Mouse (Mus musculus) hindbrain, embryonic 15.5 days (tissue): Measurements from ENCODE around the gene Kcnq5. TPM values are rescaled to one million over a fixed set of nuclear protein-coding genes. Genes with fewer than 3 reads are reported as not detected.

ENCODE experiments used
- ATAC-seq: fragments of 200-750 bp; cut with Nextera tagmentation; 2 replicates; pipeline ENCODE4 v1.8.0; 2017; ENCODE audit warnings: low read depth, moderate number of reproducible peaks, moderate TSS enrichment; ENCODE audit not compliant: low FRiP score
- H3K27ac ChIP-seq: fragments of 300-500 bp; sonication (generic); replicated peaks from 2 replicates; pipeline ENCODE4 v1.5.1; 2015; ENCODE audit warnings: mild to moderate bottlenecking, inconsistent platforms
- H3K27me3 ChIP-seq: fragments of 300-500 bp; sonication (generic); 2 replicates; pipeline ENCODE4 v1.6.1; 2015; ENCODE audit warnings: control low read depth, inconsistent platforms
- H3K36me3 ChIP-seq: fragments of 300-500 bp; sonication (generic); 2 replicates; pipeline ENCODE4 v1.6.1; 2015; ENCODE audit warnings: control low read depth, inconsistent platforms
- H3K4me1 ChIP-seq: fragments of 300-500 bp; sonication (generic); replicated peaks from 2 replicates; pipeline ENCODE4 v1.6.1; 2015; ENCODE audit warnings: control low read depth, inconsistent platforms
- H3K4me2 ChIP-seq: fragments of 300-500 bp; sonication (generic); 2 replicates; pipeline ENCODE4 v1.6.1; 2015; ENCODE audit warnings: moderate library complexity, mild to moderate bottlenecking, inconsistent platforms
- H3K4me3 ChIP-seq: fragments of 300-500 bp; sonication (generic); 2 replicates; pipeline ENCODE4 v1.5.1; 2015; ENCODE audit warnings: mild to moderate bottlenecking, inconsistent platforms
- H3K9ac ChIP-seq: fragments of 300-500 bp; sonication (generic); 2 replicates; pipeline ENCODE4 v1.6.1; 2015; ENCODE audit warnings: inconsistent platforms
- H3K9me3 ChIP-seq: fragments of 300-500 bp; sonication (generic); 2 replicates; pipeline ENCODE4 v1.6.1; 2016; ENCODE audit warnings: control low read depth, inconsistent platforms
- WGBS: fragments of 180-500 bp; shearing (Covaris S2); methylation state at CpG from one replicate; pipeline ENCODE4 v1.1.7; 2015; 5-methylcytosine and 5-hydroxymethylcytosine counted together
- polyA plus RNA-seq: library from polyadenylated mRNA; unstranded; fragments of >200 nt; fragmentation: Nextera tagmentation; extraction: Ambion mirVana; gene quantifications from 2 replicates; pipeline ENCODE4 v1.2.1, GENCODE M21; 2015

Kcnq5 gene
- polyA plus RNA-seq, 1 experiment from 2014 or later, result 1.8 TPM

DNA sequence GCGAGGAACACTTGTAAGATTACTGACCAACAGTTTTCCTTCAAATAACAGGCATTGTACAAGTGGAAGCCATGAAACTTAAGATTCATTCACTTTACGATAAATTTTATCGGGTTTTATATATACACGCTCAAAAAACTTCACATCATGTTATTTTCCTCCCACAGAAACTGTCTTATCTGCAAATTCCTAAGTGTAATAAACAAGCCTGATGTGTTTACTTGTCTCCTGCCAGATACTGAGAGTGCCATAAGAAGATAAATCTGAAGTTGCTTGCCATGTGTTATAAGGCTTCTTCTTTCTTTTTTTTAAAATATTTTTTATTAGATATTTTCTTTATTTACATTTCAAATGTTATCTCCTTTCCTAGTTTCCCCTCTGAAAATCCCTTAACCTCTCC lies 34.6 kb downstream of the Kcnq5 start:
- no peaks in the 10 kb centered on the region for H3K27me3 ChIP-seq
- no peak overlapping the region for H3K27ac ChIP-seq
- H3K9ac ChIP-seq, result no peak overlapping the region
- no peaks in the 10 kb centered on the region for H3K36me3 ChIP-seq
- H3K4me2 ChIP-seq, result no peak overlapping the region
- no peak overlapping the region for H3K4me3 ChIP-seq
- no peaks in the 10 kb centered on the region for H3K4me1 ChIP-seq
- ATAC-seq, result no peak
- 93% methylated on average over 4 of the region's 4 CpGs for WGBS
- no peaks in the 10 kb centered on the region for H3K9me3 ChIP-seq

- Histone ChIP-seq H3K9ac (no peak overlapping the region), H3K4me3 (no peak overlapping the region), H3K4me2 (no peak overlapping the region), H3K36me3 (no peaks in the 10 kb centered on the region), H3K27me3 (no peaks in the 10 kb centered on the region), H3K4me1 (no peaks in the 10 kb centered on the region), H3K9me3 (no peaks in the 10 kb centered on the region), H3K27ac (no peak overlapping the region)
- ATAC-seq, result no peak
- WGBS, result 81% methylated on average over 1 of the region's 1 CpGs
Measured at GRCm38 (mm10) chr1:21923293-21923642, 38.5 kb downstream of the Kcnq5 start.

DNA sequence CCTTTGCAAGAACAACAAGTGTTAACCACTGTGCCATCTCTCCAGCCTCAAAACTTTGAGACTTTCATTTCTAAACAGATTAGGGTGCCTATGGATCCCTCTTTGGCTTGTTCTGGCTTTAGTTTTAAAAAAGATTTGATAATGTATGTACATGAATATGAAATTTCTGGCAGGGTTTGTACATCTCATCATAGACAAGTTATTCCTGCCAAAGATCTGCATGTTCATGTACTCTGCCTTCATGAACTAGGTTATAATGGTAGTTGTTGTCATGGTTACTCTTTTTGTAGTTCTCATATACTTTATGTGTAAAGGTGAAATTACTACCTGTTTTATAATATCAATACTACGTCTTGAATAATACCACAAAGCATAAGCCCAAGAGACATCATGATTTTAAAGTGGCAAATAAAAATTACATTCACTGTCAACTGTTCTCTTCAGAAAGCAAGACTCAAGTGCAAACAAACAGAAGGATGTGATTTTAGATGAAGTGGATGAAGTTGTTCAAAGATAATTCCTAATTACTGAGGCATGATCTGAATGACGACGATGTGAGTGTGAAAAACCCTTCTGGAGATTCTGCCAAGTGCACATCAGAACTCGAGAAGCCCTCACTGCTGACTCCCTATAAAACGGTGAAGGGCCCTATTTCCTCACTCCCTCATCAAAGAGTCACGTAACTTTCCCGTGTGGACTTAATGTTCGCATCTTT lies 39.0 kb downstream of the Kcnq5 start:
- Histone ChIP-seq H3K4me3 (no peak overlapping the region), H3K36me3 (no peaks in the 10 kb centered on the region), H3K9me3 (no peaks in the 10 kb centered on the region), H3K9ac (no peak overlapping the region), H3K27ac (no peak overlapping the region), H3K27me3 (no peaks in the 10 kb centered on the region), H3K4me1 (no peaks in the 10 kb centered on the region), H3K4me2 (no peak overlapping the region)
- WGBS, result 93% methylated on average over 8 of the region's 8 CpGs
- no peak for ATAC-seq

DNA sequence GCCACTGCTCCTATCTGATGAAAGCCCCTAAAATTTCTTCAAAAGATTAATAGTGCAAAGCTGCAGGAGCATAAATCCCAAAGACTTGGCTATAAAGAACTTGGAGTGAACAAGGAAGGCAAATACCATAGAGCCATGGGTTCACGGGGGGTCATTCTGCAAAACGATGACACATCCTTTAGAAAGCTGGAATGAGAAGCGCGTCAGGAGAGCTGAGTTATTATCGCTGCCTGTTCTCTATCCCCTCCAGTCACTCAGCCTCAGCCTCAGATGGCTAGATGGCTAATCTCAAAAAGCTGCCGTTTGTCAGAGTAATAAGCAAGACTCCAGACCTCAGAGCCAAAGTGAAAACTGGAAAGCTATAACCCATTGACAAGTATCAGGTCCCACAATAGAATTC lies 42.5 kb downstream of the Kcnq5 start:
- no peak overlapping the region for H3K4me3 ChIP-seq

GRCm38 (mm10) chr1:21896067-21896719 lies 65.5 kb downstream of the Kcnq5 start:
- Histone ChIP-seq H3K4me3 (no peak overlapping the region), H3K4me1 (no peaks in the 10 kb centered on the region)
- 78% methylated on average over 5 of the region's 5 CpGs for WGBS

More for the DNA sequence above, 42.5 kb downstream of the Kcnq5 start:
- no peaks in the 10 kb centered on the region for H3K4me1 ChIP-seq
- H3K27ac ChIP-seq, result no peak overlapping the region
- no peaks in the 10 kb centered on the region for H3K9me3 ChIP-seq
- no peak for ATAC-seq
- no peak overlapping the region for H3K4me2 ChIP-seq
- H3K9ac ChIP-seq, result no peak overlapping the region
- 54% methylated on average over 6 of the region's 6 CpGs for WGBS
- no peaks in the 10 kb centered on the region for H3K27me3 ChIP-seq
- H3K36me3 ChIP-seq, result no peaks in the 10 kb centered on the region

DNA sequence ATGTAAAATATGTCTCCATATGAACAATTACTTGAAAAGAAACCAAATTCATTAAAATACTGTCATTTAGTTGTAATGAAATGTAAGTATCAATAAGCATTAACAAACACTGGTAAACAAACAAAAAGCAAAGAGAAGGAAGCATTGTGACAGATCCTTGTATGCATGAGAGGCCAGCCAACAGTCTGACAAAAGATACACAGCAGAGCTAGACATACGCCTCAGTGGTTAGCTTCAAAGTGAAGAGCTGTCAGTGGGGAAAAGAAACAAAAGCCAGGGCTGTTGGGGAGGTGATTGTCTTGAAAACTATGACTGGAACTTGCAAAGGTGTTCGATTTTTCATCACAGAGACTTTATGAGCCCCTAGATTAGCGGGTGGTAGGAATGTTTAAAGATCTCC lies 78.0 kb downstream of the Kcnq5 start:
- no peaks in the 10 kb centered on the region for H3K4me1 ChIP-seq
- no peak overlapping the region for H3K27ac ChIP-seq
- H3K36me3 ChIP-seq, result no peaks in the 10 kb centered on the region
- 44% methylated on average over 3 of the region's 3 CpGs for whole genome bisulfite sequencing
- no peaks in the 10 kb centered on the region for H3K27me3 ChIP-seq
- no peak overlapping the region for H3K9ac ChIP-seq
- ATAC-seq, result no peak
- H3K4me3 ChIP-seq, result no peak overlapping the region
- no peaks in the 10 kb centered on the region for H3K9me3 ChIP-seq
- no peak overlapping the region for H3K4me2 ChIP-seq

More at GRCm38 (mm10) chr1:21896067-21896719, 65.5 kb downstream of the Kcnq5 start:
- no peak overlapping the region for H3K9ac ChIP-seq
- no peak overlapping the region for H3K27ac ChIP-seq
- ATAC-seq, result no peak
- H3K4me2 ChIP-seq, result no peak overlapping the region
- no peaks in the 10 kb centered on the region for H3K36me3 ChIP-seq
- H3K27me3 ChIP-seq, result no peaks in the 10 kb centered on the region
- H3K9me3 ChIP-seq, result no peaks in the 10 kb centered on the region

GRCm38 (mm10) chr1:21870889-21871288 lies 90.9 kb downstream of the Kcnq5 start:
- H3K4me3 ChIP-seq, result no peak overlapping the region
- no peaks in the 10 kb centered on the region for H3K4me1 ChIP-seq
- no peak overlapping the region for H3K9ac ChIP-seq
- no peak overlapping the region for H3K4me2 ChIP-seq
- H3K9me3 ChIP-seq, result no peaks in the 10 kb centered on the region
- H3K27ac ChIP-seq, result no peak overlapping the region
- no peaks in the 10 kb centered on the region for H3K27me3 ChIP-seq
- WGBS, result 66% methylated on average over 4 of the region's 4 CpGs
- no peak for ATAC-seq
- H3K36me3 ChIP-seq, result no peaks in the 10 kb centered on the region

DNA sequence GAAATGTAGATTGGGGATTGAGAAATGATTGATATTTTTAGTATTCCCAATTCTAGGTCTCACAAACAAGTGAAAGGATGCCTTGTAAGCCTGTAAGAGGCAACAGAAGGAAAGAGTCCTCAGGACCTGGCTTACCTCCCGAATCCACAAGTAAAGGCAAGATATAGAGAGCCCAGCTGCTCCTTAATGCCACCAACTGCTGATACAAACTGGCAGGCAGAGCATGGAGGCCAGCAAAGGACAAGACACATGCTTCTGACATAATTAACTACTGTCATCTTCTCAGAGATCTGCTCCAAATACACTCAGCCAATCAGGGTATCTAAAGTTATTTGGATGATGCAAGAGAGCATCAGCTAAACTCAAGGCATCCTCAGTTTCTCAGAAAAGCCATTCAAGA lies 93.3 kb downstream of the Kcnq5 start:
- Histone ChIP-seq H3K4me1 (no peaks in the 10 kb centered on the region), H3K4me2 (no peak overlapping the region), H3K9me3 (no peaks in the 10 kb centered on the region), H3K9ac (no peak overlapping the region), H3K27ac (no peak overlapping the region), H3K27me3 (no peaks in the 10 kb centered on the region), H3K36me3 (no peaks in the 10 kb centered on the region), H3K4me3 (no peak overlapping the region)
- ATAC-seq, result no peak
- WGBS, result 85% methylated on average over 1 of the region's 1 CpGs

DNA sequence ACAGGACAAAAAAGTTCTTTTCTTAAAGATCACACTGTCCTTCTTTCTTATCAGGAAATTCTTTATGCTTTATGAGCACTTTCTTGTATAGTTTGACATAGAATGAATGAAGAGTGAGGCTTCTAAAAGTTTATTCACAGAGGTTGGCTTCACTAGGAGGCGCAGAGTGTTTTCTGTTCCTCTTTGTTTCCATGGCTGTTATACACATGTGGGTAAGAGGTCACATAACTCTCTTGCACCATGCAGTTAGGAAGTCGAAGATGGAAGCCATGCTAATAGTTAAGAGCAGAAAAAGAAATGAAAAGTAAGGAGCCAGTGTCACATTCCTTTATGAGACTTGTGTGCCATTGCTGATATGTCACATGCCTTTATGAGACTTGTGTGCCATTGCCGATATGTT lies 105.3 kb downstream of the Kcnq5 start:
- H3K36me3 ChIP-seq, result no peaks in the 10 kb centered on the region
- H3K4me3 ChIP-seq, result no peak overlapping the region
- H3K4me2 ChIP-seq, result no peak overlapping the region
- H3K27ac ChIP-seq, result no peak overlapping the region
- no peaks in the 10 kb centered on the region for H3K9me3 ChIP-seq
- no peak overlapping the region for H3K9ac ChIP-seq
- no peaks in the 10 kb centered on the region for H3K27me3 ChIP-seq
- no peak for ATAC-seq
- no peaks in the 10 kb centered on the region for H3K4me1 ChIP-seq
- WGBS, result 57% methylated on average over 3 of the region's 3 CpGs

DNA sequence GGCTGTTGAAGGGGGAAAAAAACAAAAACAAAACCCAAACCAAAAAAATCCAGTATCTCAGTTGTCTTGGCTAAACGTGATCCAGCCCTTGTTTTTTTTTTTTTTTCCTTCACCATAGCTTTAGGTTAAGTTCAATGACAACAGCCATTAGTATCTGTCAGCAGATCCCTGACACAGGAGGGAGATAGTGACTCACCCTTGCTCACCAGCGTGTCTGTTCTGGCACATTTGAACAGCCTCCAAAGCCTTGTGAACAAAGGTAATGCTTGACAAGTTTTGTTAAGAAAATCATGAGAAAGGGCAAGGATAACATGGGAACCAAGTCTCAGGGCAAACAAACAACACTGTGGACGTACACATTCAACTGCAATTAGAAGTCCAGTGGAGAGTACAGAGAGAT lies 123.2 kb downstream of the Kcnq5 start:
- no peaks in the 10 kb centered on the region for H3K36me3 ChIP-seq
- H3K4me3 ChIP-seq, result no peak overlapping the region
- no peaks in the 10 kb centered on the region for H3K4me1 ChIP-seq
- no peak overlapping the region for H3K9ac ChIP-seq
- H3K27me3 ChIP-seq, result no peaks in the 10 kb centered on the region
- no peak overlapping the region for H3K27ac ChIP-seq
- no peak overlapping the region for H3K4me2 ChIP-seq
- ATAC-seq, result no peak
- WGBS, result 37% methylated on average over 3 of the region's 3 CpGs
- no peaks in the 10 kb centered on the region for H3K9me3 ChIP-seq

DNA sequence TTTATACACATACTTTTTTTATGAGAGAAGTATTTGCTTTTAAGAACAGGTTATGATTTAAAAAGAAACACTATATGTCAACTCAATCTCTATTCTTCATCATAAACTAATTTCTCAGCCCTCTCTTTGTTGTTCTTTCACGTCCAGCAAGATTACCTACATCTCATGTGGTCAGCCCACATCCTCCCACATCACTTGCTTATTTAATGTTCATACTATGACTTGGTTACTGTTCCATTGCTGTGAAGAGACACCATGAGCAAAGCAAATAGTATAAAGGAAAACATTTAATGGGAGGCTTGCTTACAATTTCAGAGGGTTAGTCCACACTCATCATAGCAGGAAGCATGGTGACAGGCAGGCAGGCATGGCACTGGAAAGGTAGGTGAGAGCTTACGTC lies 124.4 kb downstream of the Kcnq5 start:
- Histone ChIP-seq H3K4me3 (no peak overlapping the region), H3K36me3 (no peaks in the 10 kb centered on the region), H3K9me3 (no peaks in the 10 kb centered on the region), H3K9ac (no peak overlapping the region), H3K27me3 (no peaks in the 10 kb centered on the region), H3K27ac (no peak overlapping the region), H3K4me1 (no peaks in the 10 kb centered on the region), H3K4me2 (no peak overlapping the region)
- 81% methylated on average over 2 of the region's 2 CpGs for WGBS
- ATAC-seq, result no peak

- H3K27ac ChIP-seq, result no peak overlapping the region
- H3K36me3 ChIP-seq, result no peaks in the 10 kb centered on the region
- no peaks in the 10 kb centered on the region for H3K9me3 ChIP-seq
- no peak overlapping the region for H3K9ac ChIP-seq
- WGBS, result 83% methylated on average over 3 of the region's 3 CpGs
- H3K4me3 ChIP-seq, result no peak overlapping the region
- H3K4me1 ChIP-seq, result no peaks in the 10 kb centered on the region
- no peaks in the 10 kb centered on the region for H3K27me3 ChIP-seq
- ATAC-seq, result no peak
- H3K4me2 ChIP-seq, result no peak overlapping the region
Measured at GRCm38 (mm10) chr1:21836337-21836736, 125.4 kb downstream of the Kcnq5 start.
